Mouse (Mus musculus) adrenal gland, adult 10 weeks (tissue): ENCODE measurements around the gene Cptp. TPM values are rescaled to one million over a fixed set of nuclear protein-coding genes. Genes with fewer than 3 reads are reported as not detected.

Source experiments
- polyA plus RNA-seq: library from polyadenylated mRNA; stranded (reverse); fragments of 350-450 nt; fragmentation: Illumina TruSeq; extraction: RNeasy Lipid Tissue Mini Kit (QIAGEN cat#74804); gene quantifications from one replicate; pipeline ENCODE4 v1.2.3, GENCODE M21; 2014; ENCODE audit warnings: low read depth, low replicate concordance

Gene Cptp
- 5.8 TPM for polyA plus RNA-seq

DNA sequence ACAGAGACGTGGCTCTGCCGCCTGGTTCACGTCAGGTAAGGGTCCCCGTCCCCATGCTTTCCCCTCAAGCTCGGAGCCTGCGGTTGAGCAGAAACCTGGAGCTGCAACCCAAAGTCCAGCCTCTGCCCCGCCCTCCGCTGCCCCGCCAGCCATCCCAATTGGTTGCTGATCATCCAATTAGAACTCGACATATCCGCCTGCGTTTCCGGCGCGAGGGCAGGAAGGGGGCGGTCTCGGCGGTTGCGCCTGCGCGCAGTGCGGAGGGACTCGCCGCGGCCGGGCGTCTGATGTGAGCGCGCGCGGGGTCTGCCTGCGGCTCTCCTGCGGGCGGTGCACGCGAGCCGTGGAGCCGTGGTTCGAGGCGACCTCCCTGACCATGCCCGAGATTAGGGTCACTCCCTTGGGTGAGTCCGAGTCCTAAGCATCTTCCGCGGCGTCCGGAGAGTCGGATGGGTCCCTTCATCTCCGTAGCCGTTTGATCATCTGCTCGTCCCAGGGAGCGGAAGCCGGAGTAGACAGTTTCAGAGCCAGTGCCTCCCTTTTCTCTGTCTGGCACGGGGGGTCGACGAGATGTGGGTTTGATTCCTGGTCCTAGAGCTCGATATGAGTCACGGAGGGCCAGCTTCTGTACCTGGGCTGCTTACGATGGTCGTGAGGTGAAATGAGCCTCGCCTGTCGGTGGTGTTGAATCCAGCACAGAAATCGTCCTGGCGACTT, at the start of gene Cptp, which contains the start of gene Ints11:
Gene Cptp (minus strand): TSS at position 124 of the 717 bp plus-strand sequence.
Gene Ints11 (plus strand): TSS at position 230 of the 717 bp plus-strand sequence.

DNA sequence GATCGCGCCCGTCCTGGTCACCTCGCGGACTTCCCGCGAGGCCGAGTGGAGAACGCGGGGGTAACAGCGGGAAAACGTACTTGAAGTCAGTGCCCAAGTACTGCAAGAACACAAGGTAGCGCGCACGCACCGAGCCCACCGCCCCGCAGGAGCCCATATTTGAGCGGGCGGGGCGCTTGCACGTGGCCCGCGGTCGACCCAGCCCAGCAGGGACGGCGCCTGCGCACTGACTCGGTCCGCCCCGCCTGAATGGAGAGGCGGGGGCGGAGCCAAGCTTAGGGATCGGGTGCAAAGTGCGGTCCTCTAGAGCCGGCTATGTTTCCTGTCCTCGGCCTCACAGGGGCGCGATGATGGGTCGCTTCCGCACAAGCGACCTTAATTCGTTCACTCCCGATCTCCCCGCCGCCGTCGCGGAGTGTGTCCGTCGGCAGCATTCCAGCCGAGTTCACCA, 22.3 kb upstream of the Cptp start, which contains the start of the genes Pusl1 and Acap3:
Gene Pusl1 (minus strand): TSS at position 231 of the 451 bp plus-strand sequence.
Gene Acap3 (plus strand): TSS at position 272 of the 451 bp plus-strand sequence.

DNA sequence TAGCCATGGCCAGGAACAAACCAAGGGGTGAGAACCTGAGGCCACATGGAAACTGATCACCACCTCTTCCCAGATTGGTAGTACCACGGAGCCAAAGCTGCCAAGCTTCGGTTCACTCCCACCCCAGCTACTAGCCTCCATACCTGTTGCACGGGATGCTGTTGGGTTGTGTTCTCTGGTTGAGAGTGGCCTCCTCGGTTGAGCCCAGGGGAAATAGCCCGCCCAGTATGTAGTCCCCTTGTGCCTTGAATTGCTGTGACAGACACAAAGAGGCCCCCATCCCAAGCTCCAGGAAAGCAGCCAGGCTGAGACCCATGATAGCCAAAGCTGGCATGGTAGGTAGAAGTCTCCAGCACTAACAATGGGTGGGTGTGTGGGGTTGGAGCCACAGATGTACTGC, 6.2 kb downstream of the Cptp start, which contains the start of gene Tas1r3:
Gene Tas1r3 (minus strand): TSS at position 362 of the 400 bp plus-strand sequence.

DNA sequence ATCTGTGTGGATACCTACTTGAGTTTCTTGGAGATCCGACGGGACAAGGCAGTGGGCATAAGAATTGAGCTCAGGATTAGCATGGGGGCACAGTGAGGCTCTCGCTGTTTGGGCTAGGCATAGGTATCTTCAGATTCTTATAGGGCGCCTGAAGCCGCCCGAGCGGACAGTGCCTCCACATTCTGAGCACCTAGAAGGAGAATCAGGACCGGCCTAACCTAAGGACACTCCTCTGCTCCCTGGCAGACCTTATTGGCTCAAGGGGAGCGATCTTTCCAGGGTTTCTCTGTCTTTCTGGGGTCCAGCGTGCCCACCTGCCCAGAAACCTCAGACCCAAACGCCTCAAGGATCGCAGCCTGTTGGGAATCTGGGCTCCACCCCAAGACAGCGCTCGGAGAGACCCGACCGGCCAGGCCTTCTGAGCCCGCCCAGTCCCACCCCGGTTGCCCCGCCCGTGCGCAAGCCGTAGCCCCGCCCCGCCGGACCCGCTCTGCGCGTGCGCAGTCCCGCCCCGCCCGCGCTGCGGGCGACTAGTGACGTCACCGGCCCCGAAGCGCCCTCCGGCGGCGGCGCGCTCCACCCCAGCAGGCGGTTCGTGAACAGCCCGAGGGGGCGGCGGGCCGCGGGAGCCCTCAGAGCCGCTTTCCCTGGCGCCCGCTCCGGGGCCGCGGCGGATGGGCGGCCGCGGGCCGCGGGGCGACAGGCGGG, 22.2 kb downstream of the Cptp start, which contains the start of gene Dvl1:
Gene Dvl1 (plus strand): TSS at position 532 of the 708 bp plus-strand sequence.

DNA sequence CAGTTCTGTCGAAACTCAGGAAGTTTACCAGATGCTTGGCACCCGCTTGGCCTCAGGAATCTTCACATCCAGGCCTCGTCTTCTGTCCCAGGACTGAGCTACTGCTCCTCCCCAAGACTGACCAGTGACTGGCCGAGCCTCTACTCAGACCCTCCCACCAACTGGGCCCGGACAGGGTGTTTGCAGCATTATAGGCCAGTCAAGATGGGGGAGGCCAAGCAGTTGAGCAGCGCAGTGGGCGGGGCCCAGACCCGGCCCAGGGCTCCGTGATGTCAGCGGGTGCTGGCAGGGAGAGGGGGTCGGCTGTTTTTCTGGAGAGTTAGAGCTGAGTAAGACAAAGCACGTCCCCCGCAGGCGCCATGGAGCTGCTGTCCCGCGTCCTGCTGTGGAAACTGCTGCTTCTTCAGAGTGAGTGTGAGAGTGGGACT, 29.7 kb downstream of the Cptp start, which contains the start of gene Mxra8:
Gene Mxra8 (plus strand): TSS at position 198 of the 428 bp plus-strand sequence.

DNA sequence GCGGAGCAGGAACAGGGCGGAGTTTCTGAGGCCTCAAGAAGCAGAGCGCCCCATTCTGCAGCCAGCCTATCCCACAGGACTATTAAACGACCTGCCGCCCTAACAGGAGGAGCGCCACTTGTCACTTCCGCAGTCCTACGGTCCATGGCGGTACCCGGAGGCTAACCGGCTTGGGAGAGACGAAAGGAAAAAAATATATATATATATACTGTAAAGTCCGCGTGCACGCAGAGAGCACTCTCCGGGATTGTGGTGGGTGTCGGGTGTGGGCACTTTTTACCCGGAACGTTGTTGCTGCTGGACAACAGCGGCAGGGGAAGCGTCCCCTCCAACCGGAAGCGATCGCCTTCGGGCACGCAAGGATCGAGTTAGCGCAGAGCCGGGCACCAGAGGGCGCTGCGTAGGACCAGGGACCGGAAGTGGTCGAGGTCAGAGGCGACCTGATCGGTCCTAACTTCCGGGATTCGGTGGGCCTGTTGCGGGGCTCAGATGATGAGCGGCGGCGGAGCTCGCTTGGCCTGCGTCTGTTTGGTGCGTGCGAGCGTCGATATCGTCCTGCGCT, 38.0 kb downstream of the Cptp start, which contains the start of gene Aurkaip1:
Gene Aurkaip1 (plus strand): TSS at position 68 of the 562 bp plus-strand sequence.

Other genes starting within 250 kb of the Cptp start
- 72.3 TPM for gene Cdk11b, start 244.6 kb downstream of the Cptp start, polyA plus RNA-seq
- not detected for gene Gm10563, start 224.0 kb downstream of the Cptp start, polyA plus RNA-seq
- 0.82 TPM for gene Mmp23, start 216.1 kb downstream of the Cptp start, polyA plus RNA-seq
- 2.4 TPM for gene Mib2, start 200.2 kb downstream of the Cptp start, polyA plus RNA-seq
- 2.0 TPM for gene Fndc10, start 175.1 kb downstream of the Cptp start, polyA plus RNA-seq
- gene Ssu72, start 164.6 kb downstream of the Cptp start, polyA plus RNA-seq, result 150 TPM
- gene Tmem240, start 134.6 kb downstream of the Cptp start, polyA plus RNA-seq, result not detected
- 6.4 TPM for gene Atad3a, start 108.3 kb downstream of the Cptp start, polyA plus RNA-seq
- 0.52 TPM for gene Vwa1, start 94.7 kb downstream of the Cptp start, polyA plus RNA-seq
- 0.70 TPM for gene Tmem88b, start 83.6 kb downstream of the Cptp start, polyA plus RNA-seq
- not detected for gene Ankrd65, start 79.0 kb downstream of the Cptp start, polyA plus RNA-seq
- gene Mrpl20, start 66.6 kb downstream of the Cptp start, polyA plus RNA-seq, result 89.5 TPM
- 83.8 TPM for gene Ccnl2, start 57.0 kb downstream of the Cptp start, polyA plus RNA-seq
- gene Aurkaip1, start 38.2 kb downstream of the Cptp start, polyA plus RNA-seq, result 6.2 TPM
- 58.8 TPM for gene Mxra8, start 29.8 kb downstream of the Cptp start, polyA plus RNA-seq
- 2.0 TPM for gene Dvl1, start 22.0 kb downstream of the Cptp start, polyA plus RNA-seq
- not detected for gene Tas1r3, start 6.1 kb downstream of the Cptp start, polyA plus RNA-seq
- gene Ints11, start 106 bp upstream of the Cptp start, polyA plus RNA-seq, result 3.3 TPM
- 1.8 TPM for gene Pusl1, start 22.3 kb upstream of the Cptp start, polyA plus RNA-seq
- 0.82 TPM for gene Acap3, start 22.4 kb upstream of the Cptp start, polyA plus RNA-seq
- gene Ube2j2, start 74.4 kb upstream of the Cptp start, polyA plus RNA-seq, result 81.4 TPM
- 8.2 TPM for gene C1qtnf12, start 92.9 kb upstream of the Cptp start, polyA plus RNA-seq
- 7.2 TPM for gene B3galt6, start 123.2 kb upstream of the Cptp start, polyA plus RNA-seq
- 205 TPM for gene Sdf4, start 123.4 kb upstream of the Cptp start, polyA plus RNA-seq
- gene Tnfrsf4, start 144.4 kb upstream of the Cptp start, polyA plus RNA-seq, result not detected
- gene Tnfrsf18, start 156.7 kb upstream of the Cptp start, polyA plus RNA-seq, result not detected
- gene Ttll10, start 190.0 kb upstream of the Cptp start, polyA plus RNA-seq, result not detected
- gene 9430015G10Rik, start 240.5 kb upstream of the Cptp start, polyA plus RNA-seq, result 2.3 TPM